Mouse (Mus musculus) left cerebral cortex, postnatal 4 days (tissue): ENCODE data around the gene Ubxn7. TPM values are rescaled to one million over a fixed set of nuclear protein-coding genes. Genes with fewer than 3 reads are reported as not detected.

Source experiments
- DNase-seq: peaks from one replicate; pipeline ENCODE4 v3.0.0-alpha.2; 2022
- intact Hi-C: fragments of 180-260 bp; cut with DNase I; formaldehyde crosslinking; loops from one replicate; pipeline ENCODE4 v1.15.1; 2025
- total RNA-seq, 2 experiments: library from RNA; stranded (reverse); gene quantifications; 2 replicates each; pipeline ENCODE4 v1.2.3; 2021

The Ubxn7 gene
- total RNA-seq, 2 experiments from 2014 or later = 73.2 to 77.9 TPM

- intact Hi-C loops = no loop called here
- no peak for DNase-seq
Observed at GRCm38 (mm10) chr16:32431047-32431591, 99.1 kb downstream of the Ubxn7 start.

GRCm38 (mm10) chr16:32431926-32432325 is 99.9 kb downstream of the Ubxn7 start:
- no peak for DNase-seq
- intact Hi-C loops = no loop called here

GRCm38 (mm10) chr16:32433138-32433537 is 101.1 kb downstream of the Ubxn7 start:
- intact Hi-C loops = no loop called here
- DNase-seq = no peak

- intact Hi-C loops = no loop called here
- no peak for DNase-seq
Observed at GRCm38 (mm10) chr16:32434066-32434465, 102.0 kb downstream of the Ubxn7 start.

DNA sequence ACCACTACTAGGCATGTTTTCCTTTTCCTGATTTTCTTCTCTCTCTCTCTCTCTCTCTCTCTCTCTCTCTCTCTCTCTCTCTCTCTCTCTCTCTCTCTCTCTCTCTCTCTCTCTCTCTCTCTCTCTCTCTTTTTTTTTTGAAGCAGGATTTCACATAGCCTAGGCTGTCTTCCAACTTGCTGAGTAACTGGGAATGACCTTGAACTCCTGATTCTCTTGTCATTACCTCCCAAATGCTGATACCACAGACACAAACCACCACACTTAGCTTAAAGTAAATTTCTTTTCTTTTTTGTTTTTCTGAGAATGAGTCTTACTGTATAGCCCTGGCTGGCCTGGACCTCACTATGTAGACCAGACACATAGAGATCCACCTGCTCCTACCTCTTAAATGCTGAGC is 102.6 kb downstream of the Ubxn7 start:
- intact Hi-C loops = no loop called here
- no peak for DNase-seq

- intact Hi-C loops = no loop called here
- DNase-seq = no peak
Observed at GRCm38 (mm10) chr16:32436657-32437056, 104.6 kb downstream of the Ubxn7 start.

DNA sequence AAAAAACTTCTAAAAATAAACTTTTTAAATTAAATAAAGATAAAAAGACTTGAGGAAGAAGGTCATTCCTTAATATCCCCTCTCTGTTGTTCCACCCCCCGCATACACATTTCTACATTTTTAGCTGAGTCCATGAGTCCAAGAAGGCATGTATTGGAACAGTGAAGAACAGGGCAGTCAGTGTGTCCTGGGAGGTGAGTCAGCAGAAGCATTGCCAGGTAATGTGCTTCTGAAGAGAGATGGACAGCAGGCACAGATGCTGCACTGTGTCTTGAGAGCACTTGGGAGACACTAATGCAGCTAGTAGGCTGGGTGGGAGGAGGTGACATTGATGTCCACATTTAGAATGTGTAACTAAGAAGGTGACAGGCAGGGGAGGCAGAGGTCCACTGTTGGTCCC is 105.2 kb downstream of the Ubxn7 start:
- intact Hi-C loops = no loop called here

GRCm38 (mm10) chr16:32441432-32441831 is 109.4 kb downstream of the Ubxn7 start:
- intact Hi-C loops = no loop called here
- no peak for DNase-seq

More for the DNA sequence above, 105.2 kb downstream of the Ubxn7 start:
- DNase-seq = no peak

Other genes starting within 250 kb of the Ubxn7 start
- 10 to 100 TPM; 44.1 TPM for gene Pigx, start 232.5 kb upstream of the Ubxn7 start, total RNA-seq
- 10 to 100 TPM; 38.4 to 40.7 TPM for gene Cep19, start 232.5 kb upstream of the Ubxn7 start, total RNA-seq
- gene Nrros, start 166.7 kb upstream of the Ubxn7 start, total RNA-seq = 1 to 10 TPM; 5.7 to 5.9 TPM
- gene Bex6, start 152.4 kb upstream of the Ubxn7 start, total RNA-seq = not detected
- 10 to 100 TPM; 45.5 to 46.7 TPM for gene Fbxo45, start 85.1 kb upstream of the Ubxn7 start, total RNA-seq
- gene Wdr53, start 85.0 kb upstream of the Ubxn7 start, total RNA-seq = 10 to 100 TPM; 10.2 to 10.3 TPM
- not detected for gene Smco1, start 60.8 kb upstream of the Ubxn7 start, total RNA-seq
- 10 to 100 TPM; 34.4 to 34.6 TPM for gene Rnf168, start 54.8 kb upstream of the Ubxn7 start, total RNA-seq
- not detected for gene Tm4sf19, start 68.2 kb downstream of the Ubxn7 start, total RNA-seq
- 10 to 100 TPM; 18.0 to 19.0 TPM for gene Tctex1d2, start 87.4 kb downstream of the Ubxn7 start, total RNA-seq
- gene Pcyt1a, start 98.7 kb downstream of the Ubxn7 start, total RNA-seq = 10 to 100 TPM; 52.4 to 58.4 TPM
- not detected for gene Slc51a, start 155.6 kb downstream of the Ubxn7 start, total RNA-seq
- not detected for gene Zdhhc19, start 164.0 kb downstream of the Ubxn7 start, total RNA-seq